14 mouse cellular contexts compared by ENCODE assay signal in genomic region chr9:65257218-65257910, GRCm38 (mm10). TPM values are rescaled to one million over a fixed set of nuclear protein-coding genes. Genes with fewer than 3 reads are reported as not detected.
"Had no signal": no experiment of that assay in that cellular context is flagged by ENCODE, and none has a peak within 500 bp of the region (broad histone marks: within the 10 kb centered on the region; RNA-seq: fewer than 3 reads in every experiment).

No protein-coding gene starts in this region.

- H3K4me1 ChIP-seq: limb, embryonic 12.5 days; liver, embryonic 12.5 days; midbrain, embryonic 12.5 days had no signal

- H3K9me3 ChIP-seq: limb, embryonic 12.5 days; liver, embryonic 12.5 days; megakaryocyte, embryonic 14.5 days; midbrain, embryonic 12.5 days had no signal

- H3K4me2 ChIP-seq: limb, embryonic 12.5 days; liver, embryonic 12.5 days; lung, embryonic 14.5 days; midbrain, embryonic 12.5 days had no signal

- H3K36me3 ChIP-seq: limb, embryonic 12.5 days; liver, embryonic 12.5 days; midbrain, embryonic 12.5 days had no signal

- H3K27me3 ChIP-seq: limb, embryonic 12.5 days; liver, embryonic 12.5 days; midbrain, embryonic 12.5 days had no signal

- ATAC-seq: intestine, embryonic 16.5 days; liver, embryonic 12.5 days had no signal

- H3K27ac ChIP-seq: kidney, postnatal 0 days; layer of hippocampus, adult 2 months; left cerebral cortex, adult 2 months; limb, embryonic 12.5 days; liver, embryonic 12.5 days; macrophage; midbrain, embryonic 12.5 days had no signal

- H3K4me3 ChIP-seq: layer of hippocampus, adult 2 months; left cerebral cortex, adult 2 months; limb, embryonic 12.5 days; liver, embryonic 12.5 days; megakaryocyte, embryonic 14.5 days; midbrain, embryonic 12.5 days had no signal

- H3K9ac ChIP-seq: limb, embryonic 12.5 days; liver, embryonic 12.5 days; lung, embryonic 14.5 days; midbrain, embryonic 12.5 days had no signal

- DNase-seq: kidney, adult 8-10 months; lung, embryonic 14.5 days; lung, postnatal 14 days; right cerebral cortex, postnatal 14 days; thymus, postnatal 4 days had no signal

RNA-seq across cellular contexts. Expression of gene Cilp, which starts 7.6 kb away (rescaled TPM):
- polyA plus RNA-seq: lung, embryonic 14.5 days; macrophage had no signal
